Mouse (Mus musculus) inflammation-experienced regulatory T-cells (primary cell): ENCODE measurements around the gene Foxp3. TPM values are rescaled to one million over a fixed set of nuclear protein-coding genes. Genes with fewer than 3 reads are reported as not detected.

Source experiments
- polyA plus RNA-seq, 2 experiments: library from polyadenylated mRNA; unstranded; fragments of 100-300 nt; shearing (Covaris generic); gene quantifications; one replicate each; pipeline ENCODE4 v1.2.1; 2017

The Foxp3 gene
- polyA plus RNA-seq: 100 to 1,000 TPM; 107 to 116 TPM

GRCm38 (mm10) chrX:7573176-7574086 is at the start of gene Foxp3:
Foxp3 (plus strand) TSS chrX:7573644.

GRCm38 (mm10) chrX:7574087-7574884 is 842 bp downstream of the Foxp3 start, which contains the start of gene Ppp1r3f:
Ppp1r3f (minus strand) TSS chrX:7574283.

DNA sequence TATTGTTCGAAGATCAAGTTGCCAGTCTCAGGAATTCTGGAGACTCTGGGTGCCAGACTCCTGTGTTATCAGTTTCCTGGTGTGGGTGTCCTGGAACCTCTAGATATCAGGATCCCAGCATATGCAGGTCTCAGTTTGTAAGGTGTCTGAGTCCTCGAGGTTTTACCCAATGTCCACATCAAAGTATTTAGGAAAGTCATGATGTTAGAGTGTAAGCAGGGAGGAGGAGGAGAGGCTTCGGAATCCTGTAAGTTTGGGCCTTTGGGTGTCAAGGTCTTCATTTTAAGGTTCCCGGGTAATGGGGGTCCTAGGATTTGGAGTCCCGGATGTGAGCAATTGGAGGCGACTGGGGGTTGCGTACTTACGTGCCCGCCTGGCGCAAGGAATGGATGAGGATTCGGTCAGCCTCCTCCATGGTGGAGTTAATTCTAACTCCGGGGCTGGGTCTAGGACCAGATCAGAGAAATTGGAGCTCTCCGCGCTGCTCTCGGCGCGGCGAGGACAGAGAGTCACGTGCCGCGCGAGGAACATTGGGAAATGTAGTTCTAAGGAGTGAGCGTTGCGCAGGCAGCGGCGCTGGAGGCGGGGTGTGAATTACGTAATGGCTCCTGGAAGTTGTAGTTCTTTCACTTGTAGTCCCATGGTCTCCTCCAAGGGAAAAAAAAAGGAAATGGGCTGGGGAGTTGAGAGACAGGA is 31.6 kb downstream of the Foxp3 start, which contains the start of gene Ccdc22:
Ccdc22 (minus strand) TSS at position 639 of the 696 bp plus-strand sequence.

DNA sequence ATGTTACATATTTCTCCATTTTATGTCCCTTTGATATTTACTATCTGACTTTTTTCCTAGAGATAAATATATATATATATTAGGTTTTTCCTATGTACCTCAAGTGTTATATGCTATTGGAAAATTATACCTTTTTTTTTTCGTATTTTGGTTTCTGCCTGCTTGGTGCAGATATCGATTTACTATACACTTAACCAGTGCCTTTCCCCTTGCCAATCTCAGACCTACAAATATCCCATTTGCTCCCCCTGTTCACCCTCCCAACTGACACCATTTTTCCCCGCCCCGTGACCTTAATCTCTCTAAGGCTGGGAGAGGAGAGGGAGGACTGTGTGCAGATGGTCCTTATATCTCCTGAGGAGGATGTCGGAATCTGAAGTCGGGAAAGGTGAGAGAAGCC is 33.3 kb downstream of the Foxp3 start, which contains the start of gene Cacna1f:
Cacna1f (plus strand) TSS at position 301 of the 400 bp plus-strand sequence.

DNA sequence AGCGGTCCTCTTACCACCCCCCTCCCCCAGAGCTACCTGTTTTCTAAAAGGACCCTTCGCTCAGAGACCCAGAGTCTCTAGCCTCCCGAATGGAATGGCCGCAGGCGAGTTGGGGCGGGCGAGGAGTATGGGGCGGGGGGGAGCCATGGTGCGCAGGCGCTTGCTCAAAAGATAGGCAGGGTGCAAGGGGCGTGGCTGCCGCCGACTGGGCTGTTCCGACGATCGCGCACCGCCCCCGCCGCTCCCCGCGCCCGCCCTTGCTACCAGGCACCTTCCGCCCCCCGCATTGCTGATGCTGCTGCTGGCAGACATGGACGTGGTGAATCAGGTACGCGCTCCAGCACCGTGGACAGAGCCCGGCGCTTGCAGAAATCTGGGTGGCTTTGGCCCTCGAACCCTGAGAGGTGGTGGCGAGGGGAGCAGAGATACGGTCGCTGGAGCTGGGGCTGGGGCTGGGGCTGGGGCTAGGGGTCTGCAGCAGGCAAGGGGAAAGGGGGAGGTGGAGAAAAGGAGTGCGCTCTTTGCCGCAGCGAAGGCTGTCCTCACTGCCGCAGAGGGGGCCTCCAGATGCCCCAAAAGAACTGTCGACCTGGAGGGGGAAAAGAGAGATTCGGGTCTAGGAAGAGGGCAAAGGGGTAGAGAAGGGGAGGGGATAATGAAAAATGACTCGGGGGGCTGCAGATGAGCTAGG is 65.1 kb downstream of the Foxp3 start, which contains the start of gene Syp:
Syp (plus strand) TSS at position 71 of the 691 bp plus-strand sequence.

Other genes with a start within 250 kb of the Foxp3 start
- 1 to 10 TPM in 1 of 2 experiments, under 1 TPM in 1; 0.69 to 1.0 TPM for gene Usp27x, start 197.8 kb upstream of the Foxp3 start, polyA plus RNA-seq
- 10 to 100 TPM; 18.9 to 19.4 TPM for gene Ppp1r3f, start 639 bp downstream of the Foxp3 start, polyA plus RNA-seq
- 10 to 100 TPM; 26.9 to 33.1 TPM for gene Ccdc22, start 31.9 kb downstream of the Foxp3 start, polyA plus RNA-seq
- under 1 TPM; 0.43 to 0.66 TPM for gene Cacna1f, start 33.4 kb downstream of the Foxp3 start, polyA plus RNA-seq
- gene Syp, start 64.8 kb downstream of the Foxp3 start, polyA plus RNA-seq: 10 to 100 TPM; 11.7 to 11.9 TPM
- gene Prickle3, start 83.6 kb downstream of the Foxp3 start, polyA plus RNA-seq: 10 to 100 TPM; 28.9 to 30.0 TPM
- 10 to 100 TPM; 89.2 to 98.4 TPM for gene Plp2, start 97.7 kb downstream of the Foxp3 start, polyA plus RNA-seq
- not detected for gene Magix, start 107.6 kb downstream of the Foxp3 start, polyA plus RNA-seq
- gene Gpkow, start 123.5 kb downstream of the Foxp3 start, polyA plus RNA-seq: 10 to 100 TPM; 52.1 to 78.0 TPM
- 10 to 100 TPM; 75.7 to 78.1 TPM for gene Wdr45, start 140.7 kb downstream of the Foxp3 start, polyA plus RNA-seq
- not detected for gene Gm45208, start 148.6 kb downstream of the Foxp3 start, polyA plus RNA-seq
- 10 to 100 TPM; 36.2 to 40.3 TPM for gene Praf2, start 154.8 kb downstream of the Foxp3 start, polyA plus RNA-seq
- under 1 TPM; 0.11 to 0.55 TPM for gene Ccdc120, start 177.3 kb downstream of the Foxp3 start, polyA plus RNA-seq
- gene Tfe3, start 188.9 kb downstream of the Foxp3 start, polyA plus RNA-seq: 10 to 100 TPM; 30.6 to 35.2 TPM
- 10 to 100 TPM; 95.0 to 98.3 TPM for gene Gripap1, start 216.1 kb downstream of the Foxp3 start, polyA plus RNA-seq
- gene Kcnd1, start 248.6 kb downstream of the Foxp3 start, polyA plus RNA-seq: 1 to 10 TPM in 1 of 2 experiments, under 1 TPM in 1; 0.69 to 2.4 TPM